ENCODE assay signal across 27 mouse cellular contexts in genomic region chr5:134141236-134141635, GRCm38 (mm10). TPM values are rescaled to one million over a fixed set of nuclear protein-coding genes. Genes with fewer than 3 reads are reported as not detected.
A peak's percentile ranks its signal among the peaks of the same experiment; 100 is the strongest.
DNase-seq lines count a peak whose midpoint lies in the region; ATAC-seq and TF ChIP-seq lines count a peak whose summit lies in the region.
"Had no signal": no experiment of that assay in that cellular context is flagged by ENCODE, and none has a peak within 500 bp of the region (broad histone marks: within the 10 kb centered on the region; RNA-seq: fewer than 3 reads in every experiment).

No protein-coding gene starts in this region.

- TF ChIP-seq CTCF in kidney, postnatal 0 days (IDR thresholded peaks at IDR 0.05; ENCODE audit: low read depth), result no peak

- H3K27ac ChIP-seq in kidney, postnatal 0 days, result no peak overlapping the region
- H3K27ac ChIP-seq in lung, embryonic 16.5 days (ENCODE audit: low read length), result peak overlapping the region; percentile 60
- H3K27ac ChIP-seq: forebrain, embryonic 10.5 days; forebrain, embryonic 13.5 days; gastrocnemius, adult 2 months; heart, embryonic 15.5 days; hindbrain, embryonic 10.5 days; hindbrain, embryonic 13.5 days had no signal

- no peaks in the 10 kb centered on the region for H3K9me3 ChIP-seq in kidney, postnatal 0 days (replicated peaks; ENCODE audit: low read length)
- H3K9me3 ChIP-seq in lung, embryonic 16.5 days (ENCODE audit: control insufficient read depth, low read length), result 0 out of 2 replicates have a peak, but pooled peaks cover 3% of the 10 kb centered on the region
- H3K9me3 ChIP-seq: forebrain, embryonic 10.5 days; heart, embryonic 15.5 days had no signal

- 0 out of 2 replicates have a peak, but pooled peaks cover 12% of the 10 kb centered on the region for H3K36me3 ChIP-seq in kidney, postnatal 0 days (ENCODE audit: insufficient read depth, low read length)
- peaks cover 4% of the 10 kb centered on the region; the same call in 1 of the 2 replicates for H3K36me3 ChIP-seq in lung, embryonic 16.5 days (ENCODE audit: control insufficient read depth, insufficient read depth, low read length)

- no peak overlapping the region for H3K4me2 ChIP-seq in kidney, postnatal 0 days (ENCODE audit: low read length)
- H3K4me2 ChIP-seq in lung, embryonic 16.5 days (ENCODE audit: low read depth, low read length), result no peak overlapping the region
- H3K4me2 ChIP-seq: forebrain, embryonic 13.5 days; heart, embryonic 12.5 days; heart, embryonic 15.5 days; hindbrain, embryonic 13.5 days had no signal

- no peak overlapping the region for H3K4me3 ChIP-seq in kidney, postnatal 0 days (replicated peaks; ENCODE audit: low read depth, low read length)
- no peak overlapping the region for H3K4me3 ChIP-seq in lung, embryonic 16.5 days (ENCODE audit: low read length)
- H3K4me3 ChIP-seq: forebrain, embryonic 10.5 days; forebrain, embryonic 13.5 days; gastrocnemius, adult 2 months; heart, embryonic 12.5 days; heart, embryonic 15.5 days; hindbrain, embryonic 10.5 days; hindbrain, embryonic 13.5 days had no signal

- 66% methylated on average over 7 of the region's 7 CpGs for WGBS in kidney, postnatal 0 days
- WGBS in lung, embryonic 16.5 days, result 42% methylated on average over 7 of the region's 7 CpGs

- H3K27me3 ChIP-seq in kidney, postnatal 0 days (ENCODE audit: insufficient read depth, low read length), result no peaks in the 10 kb centered on the region
- no peaks in the 10 kb centered on the region for H3K27me3 ChIP-seq in lung, embryonic 16.5 days (ENCODE audit: control insufficient read depth, insufficient read depth, low read depth, low read length)
- H3K27me3 ChIP-seq: CH12.LX; forebrain, embryonic 13.5 days; heart, embryonic 12.5 days; heart, embryonic 15.5 days; hindbrain, embryonic 13.5 days had no signal

- H3K4me1 ChIP-seq in kidney, postnatal 0 days (replicated peaks; ENCODE audit: insufficient read depth, low read length), result no peaks in the 10 kb centered on the region
- no peaks in the 10 kb centered on the region for H3K4me1 ChIP-seq in lung, embryonic 16.5 days (replicated peaks; ENCODE audit: control insufficient read depth, insufficient read depth, low read length)
- H3K4me1 ChIP-seq: forebrain, embryonic 13.5 days; heart, embryonic 12.5 days; heart, embryonic 15.5 days; hindbrain, embryonic 10.5 days; hindbrain, embryonic 13.5 days had no signal

- no peak overlapping the region; the same call in 1 of the 2 replicates for H3K9ac ChIP-seq in kidney, postnatal 0 days (ENCODE audit: low read depth, low read length)
- H3K9ac ChIP-seq in lung, embryonic 16.5 days (ENCODE audit: low read length), result no peak overlapping the region
- H3K9ac ChIP-seq: forebrain, embryonic 13.5 days; heart, embryonic 12.5 days; heart, embryonic 15.5 days; hindbrain, embryonic 13.5 days had no signal

- peak; percentile 57 for DNase-seq in kidney, postnatal 0 days (ENCODE audit: low spot score)
- DNase-seq in kidney, postnatal 10 days, result no peak
- DNase-seq in lung, postnatal 10 days, result no peak
- DNase-seq in R1 (ENCODE audit: low read depth, low spot score), result peak; percentile 73
- peak; percentile 22 for DNase-seq in lung, postnatal 36 days
- DNase-seq: adrenal gland, postnatal 10 days; adrenal gland, postnatal 36 days; B cell, adult 2 months; cerebellum, adult 18-20 months; cerebellum, adult 9-10 months; cerebellum, postnatal 14 days; gastrocnemius, adult 2 months; gastrocnemius, postnatal 25 days; heart, adult 18-20 months; heart, postnatal 10 days; heart, postnatal 36 days had no signal

- ATAC-seq in kidney, postnatal 0 days (replicated peaks; ENCODE audit: low FRiP score, low read depth), result no peak
- peak; percentile 75 for ATAC-seq in lung, embryonic 16.5 days (ENCODE audit: low read depth)
- ATAC-seq in frontal cortex, adult (ENCODE audit: low TSS enrichment), result no peak
- ATAC-seq: forebrain, embryonic 13.5 days; forebrain, embryonic 16.5 days; hindbrain, embryonic 16.5 days had no signal

RNA-seq across cellular contexts. Expression of gene Rcc1l, which starts 35.3 kb away (rescaled TPM):
- 32.1 and 33.4 TPM in 2 replicates for polyA plus RNA-seq in kidney, postnatal 0 days (2015; fragmentation: Nextera tagmentation; extraction: Ambion mirVana)
- 22.5 and 22.8 TPM in 2 replicates for polyA plus RNA-seq in lung, embryonic 16.5 days (2015; fragmentation: Nextera tagmentation; extraction: Ambion mirVana)

RNA-seq across cellular contexts. Expression of gene Castor2, which starts 41.7 kb away (rescaled TPM):
- polyA plus RNA-seq in kidney, postnatal 0 days (2015; fragmentation: Nextera tagmentation; extraction: Ambion mirVana), result 13.0 and 15.8 TPM in 2 replicates
- 3.6 and 4.3 TPM in 2 replicates for polyA plus RNA-seq in lung, embryonic 16.5 days (2015; fragmentation: Nextera tagmentation; extraction: Ambion mirVana)

RNA-seq across cellular contexts. Expression of gene Gtf2ird2, which starts 42.6 kb away (rescaled TPM):
- 6.1 and 6.9 TPM in 2 replicates for polyA plus RNA-seq in kidney, postnatal 0 days (2015; fragmentation: Nextera tagmentation; extraction: Ambion mirVana)
- polyA plus RNA-seq in lung, embryonic 16.5 days (2015; fragmentation: Nextera tagmentation; extraction: Ambion mirVana), result 8.6 and 9.1 TPM in 2 replicates

Comparison
In these comparisons a context has a peak if more than half of its experiments do, and no peak if none do; other contexts are left out.
1. DNase-seq: peak in kidney, postnatal 0 days (single experiment), R1 (single experiment) and lung, postnatal 36 days (single experiment); none in kidney, postnatal 10 days (single experiment) and lung, postnatal 10 days (single experiment).